In genomic region chr13:23448758-23449157, GRCm38 (mm10) we compare ENCODE assay signal across 8 mouse cellular contexts. TPM values are rescaled to one million over a fixed set of nuclear protein-coding genes. Genes with fewer than 3 reads are reported as not detected.
DNase-seq lines count a peak whose midpoint lies in the region; ATAC-seq and TF ChIP-seq lines count a peak whose summit lies in the region.
"Had no signal": no experiment of that assay in that cellular context is flagged by ENCODE, and none has a peak within 500 bp of the region (broad histone marks: within the 10 kb centered on the region; RNA-seq: fewer than 3 reads in every experiment).

No protein-coding gene starts in this region.

- H3K27me3 ChIP-seq in lung, embryonic 16.5 days (ENCODE audit: control insufficient read depth, insufficient read depth, low read depth, low read length), result no peaks in the 10 kb centered on the region
- H3K27me3 ChIP-seq in forebrain, postnatal 0 days (ENCODE audit: insufficient read depth, low read length), result no peaks in the 10 kb centered on the region
- no peaks in the 10 kb centered on the region for H3K27me3 ChIP-seq in limb, embryonic 14.5 days (ENCODE audit: control insufficient read depth, insufficient read depth, low read length)
- no peaks in the 10 kb centered on the region for H3K27me3 ChIP-seq in stomach, embryonic 16.5 days (ENCODE audit: control insufficient read depth, insufficient read depth, low read length)

- peaks cover 4% of the 10 kb centered on the region for H3K4me1 ChIP-seq in lung, embryonic 16.5 days (replicated peaks; ENCODE audit: control insufficient read depth, insufficient read depth, low read length)
- peaks cover 11% of the 10 kb centered on the region; the same call in 1 of the 2 replicates for H3K4me1 ChIP-seq in forebrain, postnatal 0 days (ENCODE audit: insufficient read depth)
- H3K4me1 ChIP-seq in limb, embryonic 14.5 days (ENCODE audit: control insufficient read depth, insufficient read depth, low read length), result 0 out of 2 replicates have a peak, but pooled peaks cover 4% of the 10 kb centered on the region
- peaks cover 7% of the 10 kb centered on the region for H3K4me1 ChIP-seq in stomach, embryonic 16.5 days (ENCODE audit: control insufficient read depth, insufficient read depth, low read length)

- H3K36me3 ChIP-seq in lung, embryonic 16.5 days (ENCODE audit: control insufficient read depth, insufficient read depth, low read length), result no peaks in the 10 kb centered on the region
- no peaks in the 10 kb centered on the region for H3K36me3 ChIP-seq in forebrain, postnatal 0 days (ENCODE audit: insufficient read depth)
- H3K36me3 ChIP-seq in limb, embryonic 14.5 days (ENCODE audit: control insufficient read depth, insufficient read depth, low read length), result no peaks in the 10 kb centered on the region
- H3K36me3 ChIP-seq in stomach, embryonic 16.5 days (ENCODE audit: control insufficient read depth, insufficient read depth, low read length), result no peaks in the 10 kb centered on the region

- ATAC-seq in lung, embryonic 16.5 days (ENCODE audit: low read depth), result no peak
- no peak for ATAC-seq in forebrain, postnatal 0 days
- no peak for ATAC-seq in limb, embryonic 14.5 days (ENCODE audit: low FRiP score, low read depth)
- no peak for ATAC-seq in stomach, embryonic 16.5 days (ENCODE audit: insufficient read depth, low FRiP score)

- H3K9ac ChIP-seq in lung, embryonic 16.5 days (ENCODE audit: low read length), result no peak overlapping the region
- H3K9ac ChIP-seq in forebrain, postnatal 0 days, result no peak overlapping the region
- no peak overlapping the region for H3K9ac ChIP-seq in limb, embryonic 14.5 days (ENCODE audit: low read depth, low read length, severe bottlenecking)
- H3K9ac ChIP-seq in stomach, embryonic 16.5 days (ENCODE audit: low read length), result no peak overlapping the region

- H3K9me3 ChIP-seq in lung, embryonic 16.5 days (ENCODE audit: control insufficient read depth, low read length), result no peaks in the 10 kb centered on the region
- H3K9me3 ChIP-seq in forebrain, postnatal 0 days (ENCODE audit: low read length), result no peaks in the 10 kb centered on the region
- H3K9me3 ChIP-seq in limb, embryonic 14.5 days (ENCODE audit: control insufficient read depth, low read length), result no peaks in the 10 kb centered on the region
- no peaks in the 10 kb centered on the region for H3K9me3 ChIP-seq in stomach, embryonic 16.5 days (replicated peaks; ENCODE audit: control insufficient read depth, low read length)

- no peak for TF ChIP-seq POLR2A in limb, embryonic 14.5 days (IDR thresholded peaks at IDR 0.05; ENCODE audit: borderline replicate concordance, extremely low read depth, insufficient read depth, insufficient read length)

- no peak overlapping the region for H3K27ac ChIP-seq in lung, embryonic 16.5 days (ENCODE audit: low read length)
- H3K27ac ChIP-seq in forebrain, postnatal 0 days (ENCODE audit: low read depth, low read length), result no peak overlapping the region
- no peak overlapping the region for H3K27ac ChIP-seq in limb, embryonic 14.5 days (replicated peaks; ENCODE audit: low read depth, low read length)
- H3K27ac ChIP-seq in stomach, embryonic 16.5 days (ENCODE audit: low read length), result 0 out of 2 replicates have a peak overlapping the region, but pooled peaks have one; percentile 27

- peak overlapping the region; percentile 64; the same call in 1 of the 2 replicates for H3K4me3 ChIP-seq in lung, embryonic 16.5 days (ENCODE audit: low read length)
- H3K4me3 ChIP-seq in forebrain, postnatal 0 days (ENCODE audit: low read depth, low read length), result peak overlapping the region; percentile 53
- H3K4me3 ChIP-seq in limb, embryonic 14.5 days (replicated peaks; ENCODE audit: low read length), result peak overlapping the region; percentile 48
- peak overlapping the region; percentile 56 for H3K4me3 ChIP-seq in stomach, embryonic 16.5 days (replicated peaks; ENCODE audit: low read length)

- WGBS in lung, embryonic 16.5 days, result 36% methylated on average over 3 of the region's 3 CpGs
- whole genome bisulfite sequencing in forebrain, postnatal 0 days, result 51% methylated on average over 3 of the region's 3 CpGs
- 48% methylated on average over 3 of the region's 3 CpGs for WGBS in limb, embryonic 14.5 days
- 46% methylated on average over 3 of the region's 3 CpGs for WGBS in stomach, embryonic 16.5 days

- H3K4me2 ChIP-seq in lung, embryonic 16.5 days (ENCODE audit: low read depth, low read length), result peak overlapping the region; percentile 78
- peak overlapping the region; percentile 53 for H3K4me2 ChIP-seq in forebrain, postnatal 0 days (ENCODE audit: low read depth)
- peak overlapping the region; percentile 56 for H3K4me2 ChIP-seq in limb, embryonic 14.5 days (replicated peaks; ENCODE audit: low read depth, low read length, severe bottlenecking)
- peak overlapping the region; percentile 83 for H3K4me2 ChIP-seq in stomach, embryonic 16.5 days (ENCODE audit: low read depth, low read length)

- DNase-seq in lung, postnatal 14 days, result no peak
- DNase-seq in forebrain, postnatal 0 days, result no peak
- no peak for DNase-seq in limb, embryonic 14.5 days (ENCODE audit: low spot score)
- DNase-seq in retina, postnatal 1 day, result no peak
- DNase-seq in urinary bladder, postnatal 4 days (ENCODE audit: low spot score in 2 of 2), result no peak

- TF ChIP-seq CTCF in forebrain, postnatal 0 days (IDR thresholded peaks at IDR 0.05; ENCODE audit: low read depth), result no peak

RNA-seq across cellular contexts. Expression of gene Btn1a1, which starts 16.9 kb away (rescaled TPM):
- 0.06 and 0.10 TPM in 2 replicates for polyA plus RNA-seq in lung, embryonic 16.5 days (2015; fragmentation: Nextera tagmentation; extraction: Ambion mirVana)
- 0.08 and 0.33 TPM in 2 replicates for total RNA-seq in forebrain, postnatal 0 days (2014; rRNA removed)
- polyA plus RNA-seq in forebrain, postnatal 0 days (2015; fragmentation: Nextera tagmentation; extraction: Ambion mirVana), result 0.12 TPM in 1 of 2 replicates, not detected in the other
- polyA plus RNA-seq in limb, embryonic 14.5 days (2012; rRNA removed), result 0.31 and 0.32 TPM in 2 replicates
- not detected in 2 replicates for polyA plus RNA-seq in limb, embryonic 14.5 days (2014; fragmentation: Nextera tagmentation; extraction: Ambion mirVana)
- polyA plus RNA-seq in stomach, embryonic 16.5 days (2015; fragmentation: Nextera tagmentation; extraction: Ambion mirVana), result 0.21 and 0.22 TPM in 2 replicates
- polyA plus RNA-seq: neural tube, embryonic 11.5 days had no signal

RNA-seq across cellular contexts. Expression of gene Abt1, which starts 25.1 kb away (rescaled TPM):
- 11.8 and 12.3 TPM in 2 replicates for polyA plus RNA-seq in lung, embryonic 16.5 days (2015; fragmentation: Nextera tagmentation; extraction: Ambion mirVana)
- 6.5 and 8.2 TPM in 2 replicates for total RNA-seq in forebrain, postnatal 0 days (2014; rRNA removed)
- polyA plus RNA-seq in forebrain, postnatal 0 days (2015; fragmentation: Nextera tagmentation; extraction: Ambion mirVana), result 7.7 and 8.2 TPM in 2 replicates
- 6.9 and 9.9 TPM in 2 replicates for polyA plus RNA-seq in limb, embryonic 14.5 days (2012; rRNA removed)
- 12.0 and 12.2 TPM in 2 replicates for polyA plus RNA-seq in limb, embryonic 14.5 days (2014; fragmentation: Nextera tagmentation; extraction: Ambion mirVana)
- 10.3 and 11.4 TPM in 2 replicates for polyA plus RNA-seq in stomach, embryonic 16.5 days (2015; fragmentation: Nextera tagmentation; extraction: Ambion mirVana)

RNA-seq across cellular contexts. Expression of gene Btn2a2, which starts 39.9 kb away (rescaled TPM):
- polyA plus RNA-seq in lung, embryonic 16.5 days (2015; fragmentation: Nextera tagmentation; extraction: Ambion mirVana), result 0.20 and 0.28 TPM in 2 replicates
- total RNA-seq in forebrain, postnatal 0 days (2014; rRNA removed), result not detected in 2 replicates
- polyA plus RNA-seq in forebrain, postnatal 0 days (2015; fragmentation: Nextera tagmentation; extraction: Ambion mirVana), result 0.10 TPM in 1 of 2 replicates, not detected in the other
- polyA plus RNA-seq in limb, embryonic 14.5 days (2012; rRNA removed), result 0.62 and 0.79 TPM in 2 replicates
- polyA plus RNA-seq in limb, embryonic 14.5 days (2014; fragmentation: Nextera tagmentation; extraction: Ambion mirVana), result 0.89 and 1.2 TPM in 2 replicates
- 0.14 and 0.28 TPM in 2 replicates for polyA plus RNA-seq in stomach, embryonic 16.5 days (2015; fragmentation: Nextera tagmentation; extraction: Ambion mirVana)
